Mouse (Mus musculus) hindbrain, embryonic 15.5 days (tissue): ENCODE measurements around the gene Camk1d. TPM values are rescaled to one million over a fixed set of nuclear protein-coding genes. Genes with fewer than 3 reads are reported as not detected.

ENCODE experiments used
- ATAC-seq: fragments of 200-750 bp; cut with Nextera tagmentation; 2 replicates; pipeline ENCODE4 v1.8.0; 2017; ENCODE audit warnings: low read depth, moderate number of reproducible peaks, moderate TSS enrichment; ENCODE audit not compliant: low FRiP score
- H3K27ac ChIP-seq: fragments of 300-500 bp; sonication (generic); replicated peaks from 2 replicates; pipeline ENCODE4 v1.5.1; 2015; ENCODE audit warnings: mild to moderate bottlenecking, inconsistent platforms
- H3K27me3 ChIP-seq: fragments of 300-500 bp; sonication (generic); 2 replicates; pipeline ENCODE4 v1.6.1; 2015; ENCODE audit warnings: control low read depth, inconsistent platforms
- H3K36me3 ChIP-seq: fragments of 300-500 bp; sonication (generic); 2 replicates; pipeline ENCODE4 v1.6.1; 2015; ENCODE audit warnings: control low read depth, inconsistent platforms
- H3K4me1 ChIP-seq: fragments of 300-500 bp; sonication (generic); replicated peaks from 2 replicates; pipeline ENCODE4 v1.6.1; 2015; ENCODE audit warnings: control low read depth, inconsistent platforms
- H3K4me2 ChIP-seq: fragments of 300-500 bp; sonication (generic); 2 replicates; pipeline ENCODE4 v1.6.1; 2015; ENCODE audit warnings: moderate library complexity, mild to moderate bottlenecking, inconsistent platforms
- H3K4me3 ChIP-seq: fragments of 300-500 bp; sonication (generic); 2 replicates; pipeline ENCODE4 v1.5.1; 2015; ENCODE audit warnings: mild to moderate bottlenecking, inconsistent platforms
- H3K9ac ChIP-seq: fragments of 300-500 bp; sonication (generic); 2 replicates; pipeline ENCODE4 v1.6.1; 2015; ENCODE audit warnings: inconsistent platforms
- H3K9me3 ChIP-seq: fragments of 300-500 bp; sonication (generic); 2 replicates; pipeline ENCODE4 v1.6.1; 2016; ENCODE audit warnings: control low read depth, inconsistent platforms
- WGBS: fragments of 180-500 bp; shearing (Covaris S2); methylation state at CpG from one replicate; pipeline ENCODE4 v1.1.7; 2015; 5-methylcytosine and 5-hydroxymethylcytosine counted together
- polyA plus RNA-seq: library from polyadenylated mRNA; unstranded; fragments of >200 nt; fragmentation: Nextera tagmentation; extraction: Ambion mirVana; gene quantifications from 2 replicates; pipeline ENCODE4 v1.2.1, GENCODE M21; 2015

Camk1d gene
- polyA plus RNA-seq, 1 experiment from 2014 or later: 7.4 TPM

DNA sequence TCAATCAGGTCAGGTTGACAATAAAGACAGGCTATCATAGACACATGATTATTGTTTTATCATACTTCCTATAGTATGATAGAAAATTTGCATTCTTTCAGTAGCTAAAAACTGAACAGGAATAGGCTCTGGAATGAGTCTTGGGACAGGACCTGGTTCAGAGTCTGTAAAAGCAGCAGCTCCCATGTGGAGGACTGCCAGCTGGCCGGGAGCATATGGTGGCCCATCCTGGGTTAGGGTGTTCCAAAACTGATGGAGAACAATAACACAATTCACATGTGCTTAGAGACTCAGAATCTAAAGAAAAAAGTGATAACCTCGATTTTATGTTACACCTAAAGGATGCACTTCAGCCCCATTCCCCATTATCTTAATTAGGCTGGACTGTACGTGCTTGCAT, 343.0 kb downstream of the Camk1d start:
- Histone ChIP-seq H3K4me3 (no peak overlapping the region), H3K27ac (no peak overlapping the region), H3K27me3 (no peaks in the 10 kb centered on the region), H3K9ac (no peak overlapping the region), H3K4me1 (no peaks in the 10 kb centered on the region), H3K9me3 (no peaks in the 10 kb centered on the region), H3K36me3 (no peaks in the 10 kb centered on the region), H3K4me2 (no peak overlapping the region)
- 81% methylated on average over 3 of the region's 3 CpGs for WGBS
- no peak for ATAC-seq

GRCm38 (mm10) chr2:5370591-5370990, 343.7 kb downstream of the Camk1d start:
- Histone ChIP-seq H3K9me3 (no peaks in the 10 kb centered on the region), H3K27ac (no peak overlapping the region), H3K4me2 (no peak overlapping the region), H3K9ac (no peak overlapping the region), H3K4me1 (no peaks in the 10 kb centered on the region), H3K27me3 (no peaks in the 10 kb centered on the region), H3K4me3 (no peak overlapping the region), H3K36me3 (no peaks in the 10 kb centered on the region)
- ATAC-seq: no peak
- WGBS: 59% methylated on average over 3 of the region's 3 CpGs

GRCm38 (mm10) chr2:5363836-5364235, 350.5 kb downstream of the Camk1d start:
- Histone ChIP-seq H3K4me2 (no peak overlapping the region), H3K9ac (no peak overlapping the region), H3K4me3 (no peak overlapping the region), H3K27me3 (no peaks in the 10 kb centered on the region), H3K4me1 (no peaks in the 10 kb centered on the region), H3K36me3 (no peaks in the 10 kb centered on the region), H3K9me3 (no peaks in the 10 kb centered on the region), H3K27ac (no peak overlapping the region)
- WGBS: 71% methylated on average over 5 of the region's 5 CpGs
- no peak for ATAC-seq

DNA sequence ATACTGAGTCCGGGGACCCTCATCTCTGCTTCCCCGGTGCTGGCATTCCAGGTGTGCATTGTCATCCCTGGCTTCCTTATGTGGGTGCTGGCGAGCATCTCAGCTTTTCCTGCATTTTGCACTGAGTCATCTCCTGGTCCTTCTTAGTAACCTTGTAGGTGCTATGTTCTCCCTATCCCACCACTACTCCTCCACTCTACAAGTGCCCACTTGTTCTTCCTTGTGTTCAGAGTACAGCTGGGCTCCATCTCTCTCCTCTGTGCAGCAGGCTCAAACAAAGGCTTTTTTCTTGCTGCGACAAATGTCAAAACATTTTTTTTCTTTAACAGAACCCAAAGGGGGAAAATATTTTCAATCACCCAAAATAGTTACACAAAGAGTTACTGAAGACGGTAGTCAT, 356.3 kb downstream of the Camk1d start:
- 91% methylated on average over 5 of the region's 5 CpGs for WGBS
- Histone ChIP-seq H3K4me3 (no peak overlapping the region), H3K4me1 (no peaks in the 10 kb centered on the region), H3K9me3 (no peaks in the 10 kb centered on the region), H3K27me3 (no peaks in the 10 kb centered on the region), H3K4me2 (no peak overlapping the region), H3K9ac (no peak overlapping the region), H3K27ac (no peak overlapping the region), H3K36me3 (no peaks in the 10 kb centered on the region)
- no peak for ATAC-seq

DNA sequence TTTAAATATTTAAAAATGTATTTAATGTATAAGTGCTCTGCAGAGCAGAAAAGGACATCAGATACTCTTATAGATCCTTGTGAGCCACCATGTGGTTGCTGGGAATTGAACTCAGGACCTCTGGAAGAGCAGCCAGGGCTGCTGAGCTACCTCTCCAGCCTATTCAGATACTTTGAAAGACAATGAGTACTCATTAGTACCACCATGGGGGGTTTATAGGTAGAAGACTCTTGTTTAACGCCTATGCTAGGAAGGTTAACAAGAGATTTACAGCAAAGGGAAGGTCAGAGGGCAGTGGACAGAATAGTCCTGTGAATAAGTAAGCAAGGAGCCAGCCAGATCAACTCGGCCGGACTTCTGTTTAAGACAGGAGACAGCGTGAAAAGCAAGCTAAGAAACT, 357.3 kb downstream of the Camk1d start:
- no peak for ATAC-seq
- no peaks in the 10 kb centered on the region for H3K9me3 ChIP-seq
- no peaks in the 10 kb centered on the region for H3K27me3 ChIP-seq
- no peak overlapping the region for H3K4me2 ChIP-seq
- WGBS: 58% methylated on average over 4 of the region's 4 CpGs
- no peaks in the 10 kb centered on the region for H3K4me1 ChIP-seq
- H3K27ac ChIP-seq: no peak overlapping the region
- H3K9ac ChIP-seq: no peak overlapping the region
- H3K4me3 ChIP-seq: no peak overlapping the region
- H3K36me3 ChIP-seq: no peaks in the 10 kb centered on the region

- Histone ChIP-seq H3K27me3 (no peaks in the 10 kb centered on the region), H3K4me2 (no peak overlapping the region), H3K36me3 (no peaks in the 10 kb centered on the region), H3K27ac (no peak overlapping the region), H3K4me1 (no peaks in the 10 kb centered on the region), H3K4me3 (no peak overlapping the region), H3K9ac (no peak overlapping the region), H3K9me3 (no peaks in the 10 kb centered on the region)
- no peak for ATAC-seq
- WGBS: 88% methylated on average over 13 of the region's 13 CpGs
These were observed 361.3 kb downstream of the Camk1d start for GRCm38 (mm10) chr2:5352821-5353522.

GRCm38 (mm10) chr2:5345344-5345743, 369.0 kb downstream of the Camk1d start:
- no peak for ATAC-seq
- no peak overlapping the region for H3K4me2 ChIP-seq
- H3K9ac ChIP-seq: no peak overlapping the region
- H3K9me3 ChIP-seq: no peaks in the 10 kb centered on the region
- no peaks in the 10 kb centered on the region for H3K36me3 ChIP-seq
- H3K27ac ChIP-seq: no peak overlapping the region
- no peaks in the 10 kb centered on the region for H3K27me3 ChIP-seq
- WGBS: 88% methylated on average over 9 of the region's 9 CpGs
- H3K4me1 ChIP-seq: no peaks in the 10 kb centered on the region
- H3K4me3 ChIP-seq: no peak overlapping the region

GRCm38 (mm10) chr2:5327533-5328250, 386.6 kb downstream of the Camk1d start:
- WGBS: 57% methylated on average over 12 of the region's 12 CpGs
- H3K27me3 ChIP-seq: no peaks in the 10 kb centered on the region
- peak; percentile 65; the same call in 1 of the 2 replicates for ATAC-seq

DNA sequence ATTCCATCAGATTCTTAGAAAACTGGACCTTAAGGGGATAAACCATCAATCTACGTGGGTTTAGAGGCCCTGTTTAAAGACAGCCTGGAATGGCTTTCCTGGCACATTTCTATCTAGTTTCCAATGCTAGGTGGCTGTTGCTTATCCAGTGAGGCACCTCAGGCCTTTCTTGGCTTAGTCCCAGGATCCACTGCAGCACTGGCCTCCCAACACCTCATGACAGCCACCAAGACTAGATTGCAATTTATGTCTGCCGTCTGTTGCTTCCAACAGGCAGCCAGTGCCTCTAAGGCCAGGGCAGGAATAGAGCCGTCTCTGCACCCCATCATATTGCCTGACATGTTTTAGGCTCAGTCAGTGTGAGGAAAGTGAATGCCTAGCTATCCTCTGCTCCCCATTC, 389.5 kb downstream of the Camk1d start:
- no peaks in the 10 kb centered on the region for H3K9me3 ChIP-seq
- peaks cover 8% of the 10 kb centered on the region; the same call in 1 of the 2 replicates for H3K4me1 ChIP-seq
- H3K4me2 ChIP-seq: no peak overlapping the region
- H3K27ac ChIP-seq: no peak overlapping the region
- no peak overlapping the region for H3K9ac ChIP-seq
- 74% methylated on average over 3 of the region's 3 CpGs for WGBS
- no peak overlapping the region for H3K4me3 ChIP-seq
- no peak for ATAC-seq
- H3K27me3 ChIP-seq: no peaks in the 10 kb centered on the region
- H3K36me3 ChIP-seq: no peaks in the 10 kb centered on the region

More at GRCm38 (mm10) chr2:5327533-5328250, 386.6 kb downstream of the Camk1d start:
- Histone ChIP-seq H3K4me3 (no peak overlapping the region), H3K9me3 (no peaks in the 10 kb centered on the region), H3K27ac (0 out of 2 replicates have a peak overlapping the region, but pooled peaks have one; percentile 35), H3K9ac (no peak overlapping the region), H3K4me1 (peaks cover 8% of the 10 kb centered on the region; the same call in 1 of the 2 replicates), H3K4me2 (no peak overlapping the region), H3K36me3 (no peaks in the 10 kb centered on the region)

DNA sequence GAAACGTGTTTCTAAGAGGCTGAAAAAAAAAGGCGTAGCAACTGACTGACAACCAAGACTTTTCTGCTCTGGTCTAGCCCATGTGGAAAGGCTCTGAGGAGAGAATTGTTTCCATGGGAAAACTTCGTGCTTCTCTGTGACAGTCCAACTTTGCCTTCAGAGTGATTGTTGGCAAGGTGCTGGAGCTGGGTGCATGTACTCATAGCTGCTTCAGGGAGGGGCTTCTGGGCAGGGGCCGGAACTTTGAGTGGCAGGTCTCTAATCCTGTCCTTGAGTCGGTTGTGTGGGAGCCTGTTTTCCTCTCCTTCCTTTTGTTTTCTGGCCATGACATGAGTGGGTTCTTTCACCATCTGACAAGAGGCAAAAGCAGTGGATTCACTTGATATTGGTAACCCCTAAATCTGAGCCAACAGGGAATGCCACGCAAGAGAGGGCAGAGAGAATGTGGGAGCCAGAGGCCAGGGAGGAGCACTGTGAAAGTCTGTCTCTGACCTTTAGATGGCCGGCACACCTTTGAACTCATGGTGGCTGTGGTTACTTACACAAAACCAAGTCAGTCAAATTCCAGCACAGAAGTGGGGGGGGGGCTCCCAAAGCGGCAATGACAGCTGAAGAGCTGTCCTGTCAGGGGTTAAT, 392.5 kb downstream of the Camk1d start:
- H3K9ac ChIP-seq: no peak overlapping the region
- ATAC-seq: peak; percentile 54; the same call in 1 of the 2 replicates
- H3K27ac ChIP-seq: no peak overlapping the region
- H3K4me1 ChIP-seq: no peaks in the 10 kb centered on the region
- no peak overlapping the region for H3K4me2 ChIP-seq
- H3K9me3 ChIP-seq: no peaks in the 10 kb centered on the region
- H3K36me3 ChIP-seq: no peaks in the 10 kb centered on the region
- H3K27me3 ChIP-seq: no peaks in the 10 kb centered on the region
- no peak overlapping the region for H3K4me3 ChIP-seq
- 59% methylated on average over 8 of the region's 8 CpGs for WGBS

DNA sequence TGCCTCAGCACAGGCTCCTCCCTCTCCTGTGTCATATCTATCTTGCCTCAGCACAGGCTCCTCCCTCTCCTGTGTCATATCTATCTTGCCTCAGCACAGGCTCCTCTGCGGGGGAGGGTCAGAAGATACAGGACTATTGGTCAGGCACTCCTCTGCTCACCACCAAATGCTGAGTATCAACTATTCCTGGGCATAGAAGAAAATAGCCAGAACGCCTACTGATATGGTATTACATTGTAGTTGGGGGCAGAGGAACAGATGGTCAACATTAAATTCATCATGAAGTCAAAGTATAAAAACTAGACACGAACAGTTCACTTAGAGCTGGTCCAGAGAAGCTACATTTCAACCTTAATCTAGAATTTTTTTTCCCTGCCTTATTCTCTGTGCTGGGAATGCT, 395.2 kb downstream of the Camk1d start:
- Histone ChIP-seq H3K9ac (no peak overlapping the region), H3K36me3 (no peaks in the 10 kb centered on the region), H3K27me3 (no peaks in the 10 kb centered on the region), H3K4me1 (peaks cover 14% of the 10 kb centered on the region), H3K4me3 (no peak overlapping the region), H3K9me3 (no peaks in the 10 kb centered on the region), H3K27ac (no peak overlapping the region), H3K4me2 (no peak overlapping the region)
- no peak for ATAC-seq
- 91% methylated on average over 3 of the region's 3 CpGs for WGBS

DNA sequence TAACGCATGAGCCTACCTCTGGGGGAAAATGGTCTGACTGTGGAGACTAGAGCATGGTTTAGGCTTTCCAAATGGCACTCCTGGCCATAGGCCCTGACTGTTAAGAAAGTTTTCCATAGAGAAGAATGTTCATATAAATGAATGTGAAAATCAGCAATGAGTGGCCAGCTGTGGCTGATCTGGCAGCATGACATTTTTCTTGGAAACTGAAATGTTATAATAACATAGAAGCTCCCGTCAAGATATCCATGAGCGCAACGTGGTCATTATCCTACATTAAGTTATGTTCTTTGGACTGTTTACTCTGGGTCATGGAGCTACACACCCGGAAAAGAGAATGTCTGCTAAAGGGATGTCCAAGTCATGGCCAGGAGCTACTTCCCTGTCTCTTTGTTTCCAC, 397.6 kb downstream of the Camk1d start:
- H3K4me2 ChIP-seq: no peak overlapping the region
- no peaks in the 10 kb centered on the region for H3K27me3 ChIP-seq
- H3K27ac ChIP-seq: no peak overlapping the region
- H3K4me3 ChIP-seq: no peak overlapping the region
- no peaks in the 10 kb centered on the region for H3K9me3 ChIP-seq
- 89% methylated on average over 5 of the region's 5 CpGs for WGBS
- H3K4me1 ChIP-seq: peaks cover 14% of the 10 kb centered on the region
- H3K36me3 ChIP-seq: no peaks in the 10 kb centered on the region
- H3K9ac ChIP-seq: no peak overlapping the region
- ATAC-seq: no peak
